ENCODE assay signal across 8 mouse cellular contexts in the genomic region with DNA sequence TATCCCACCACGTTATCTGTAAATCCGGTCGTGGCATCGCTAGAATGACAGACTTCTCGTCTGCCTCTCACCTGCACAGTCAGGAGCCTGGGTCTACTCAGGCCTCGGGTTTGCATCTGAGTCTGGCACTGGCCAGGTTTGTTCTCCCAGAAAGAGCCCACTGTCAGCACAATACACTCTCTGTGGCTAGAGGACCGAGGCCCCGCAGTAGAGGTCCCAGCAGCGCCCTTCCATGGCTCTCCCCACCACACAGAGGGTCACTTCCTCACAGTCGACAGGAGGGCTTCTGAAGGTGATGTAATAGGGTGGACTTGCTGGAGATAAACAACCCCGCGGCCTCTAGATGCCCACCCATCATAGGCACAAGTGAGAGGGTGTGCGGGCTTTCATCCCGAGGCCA. TPM values are rescaled to one million over a fixed set of nuclear protein-coding genes. Genes with fewer than 3 reads are reported as not detected.
DNase-seq lines count a peak whose midpoint lies in the region; ATAC-seq and TF ChIP-seq lines count a peak whose summit lies in the region.

No protein-coding gene starts in this region.

- no peaks in the 10 kb centered on the region for H3K9me3 ChIP-seq in forebrain, embryonic 10.5 days
- no peaks in the 10 kb centered on the region for H3K9me3 ChIP-seq in limb, embryonic 12.5 days

- H3K4me3 ChIP-seq in lung, adult 2 months (replicated peaks; ENCODE audit: extremely low read depth, low read depth, low read length), result peak overlapping the region; percentile 1
- H3K4me3 ChIP-seq in forebrain, embryonic 10.5 days, result peak overlapping the region; percentile 34
- H3K4me3 ChIP-seq in limb, embryonic 12.5 days (replicated peaks), result no peak overlapping the region
- H3K4me3 ChIP-seq in olfactory bulb, adult 2 months (ENCODE audit: insufficient read depth, low read depth, low read length), result peak overlapping the region; percentile 46

- no peaks in the 10 kb centered on the region for H3K27me3 ChIP-seq in forebrain, embryonic 10.5 days (ENCODE audit: poor library complexity, severe bottlenecking)
- H3K27me3 ChIP-seq in limb, embryonic 12.5 days, result no peaks in the 10 kb centered on the region; the same call in 1 of the 2 replicates

- peak overlapping the region; percentile 44 for H3K4me2 ChIP-seq in limb, embryonic 12.5 days

- peak overlapping the region; percentile 68 for H3K27ac ChIP-seq in forebrain, embryonic 10.5 days
- no peak overlapping the region for H3K27ac ChIP-seq in limb, embryonic 12.5 days
- H3K27ac ChIP-seq in olfactory bulb, adult 2 months (ENCODE audit: insufficient read depth, low read depth, low read length), result no peak overlapping the region; the same call in 1 of the 2 replicates

- no peaks in the 10 kb centered on the region for H3K36me3 ChIP-seq in forebrain, embryonic 10.5 days (replicated peaks)
- no peaks in the 10 kb centered on the region for H3K36me3 ChIP-seq in limb, embryonic 12.5 days

- DNase-seq in lung, adult 2 months, result no peak
- DNase-seq in lung, adult 18-20 months, result no peak
- no peak for DNase-seq in forebrain, embryonic 10.5 days (ENCODE audit: extremely low spot score, low spot score)
- no peak for DNase-seq in gastrocnemius, postnatal 4 days (ENCODE audit: low spot score in 2 of 2)
- no peak for DNase-seq in cerebellum, postnatal 10 days
- DNase-seq in kidney, postnatal 36 days, result no peak

- no peak for TF ChIP-seq POLR2A in lung, adult 2 months (IDR thresholded peaks at IDR 0.05; ENCODE audit: borderline replicate concordance, extremely low read depth, low read depth, low read length)
- no peak for TF ChIP-seq POLR2A in olfactory bulb, adult 2 months (IDR thresholded peaks at IDR 0.05; ENCODE audit: insufficient read depth, low read depth, low read length)

- no peak for TF ChIP-seq CTCF in lung, adult 2 months (IDR thresholded peaks at IDR 0.05; ENCODE audit: insufficient read depth, low read length)
- no peak for TF ChIP-seq CTCF in olfactory bulb, adult 2 months (IDR thresholded peaks at IDR 0.05; ENCODE audit: insufficient read depth, low read depth, low read length)

- WGBS in lung, adult 2 months, result 35% methylated on average over 14 of the region's 14 CpGs
- WGBS in forebrain, embryonic 10.5 days, result 59% methylated on average over 14 of the region's 14 CpGs
- 58% methylated on average over 14 of the region's 14 CpGs for WGBS in limb, embryonic 12.5 days
- WGBS in olfactory bulb, adult 2 months, result 42% methylated on average over 14 of the region's 14 CpGs

- H3K4me1 ChIP-seq in lung, adult 2 months (ENCODE audit: control insufficient read depth, insufficient read depth, low read length), result no peaks in the 10 kb centered on the region
- H3K4me1 ChIP-seq in forebrain, embryonic 10.5 days, result peaks cover 14% of the 10 kb centered on the region
- peaks cover 11% of the 10 kb centered on the region for H3K4me1 ChIP-seq in limb, embryonic 12.5 days (replicated peaks)
- H3K4me1 ChIP-seq in olfactory bulb, adult 2 months (ENCODE audit: control insufficient read depth, insufficient read depth, low read length), result peaks cover 12% of the 10 kb centered on the region

- ATAC-seq in limb, embryonic 12.5 days (ENCODE audit: insufficient number of reproducible peaks, insufficient read depth, low FRiP score, low TSS enrichment, low read depth), result no peak

- peak overlapping the region; percentile 40 for H3K9ac ChIP-seq in limb, embryonic 12.5 days (replicated peaks)

RNA-seq across cellular contexts. Expression of a gene that starts 7.3 kb away (rescaled TPM):
- polyA plus RNA-seq in lung, adult 2 months (2012; rRNA removed), result 28.2 and 29.8 TPM in 2 replicates
- polyA plus RNA-seq in forebrain, embryonic 10.5 days (2016; fragmentation: Nextera tagmentation; extraction: Ambion mirVana), result 65.4 and 73.4 TPM in 2 replicates
- polyA plus RNA-seq in limb, embryonic 12.5 days (2016; fragmentation: Nextera tagmentation; extraction: Ambion mirVana), result 54.7 and 57.3 TPM in 2 replicates
- polyA plus RNA-seq in olfactory bulb, adult 2 months (2012; ENCODE audit: insufficient read depth, insufficient read length, low replicate concordance, missing spikeins), result not detected in 2 replicates
- total RNA-seq in gastrocnemius, postnatal 4 days (2021), result 10 to 100 TPM; 20.2 to 22.8 TPM

RNA-seq across cellular contexts. Expression of a gene that starts 38.3 kb away (rescaled TPM):
- 8.5 and 12.5 TPM in 2 replicates for polyA plus RNA-seq in lung, adult 2 months (2012; rRNA removed)
- 36.5 and 37.6 TPM in 2 replicates for polyA plus RNA-seq in forebrain, embryonic 10.5 days (2016; fragmentation: Nextera tagmentation; extraction: Ambion mirVana)
- 41.7 and 42.5 TPM in 2 replicates for polyA plus RNA-seq in limb, embryonic 12.5 days (2016; fragmentation: Nextera tagmentation; extraction: Ambion mirVana)
- polyA plus RNA-seq in olfactory bulb, adult 2 months (2012; ENCODE audit: insufficient read depth, insufficient read length, low replicate concordance, missing spikeins), result not detected in 2 replicates
- total RNA-seq in gastrocnemius, postnatal 4 days (2021), result 10 to 100 TPM; 10.1 to 11.6 TPM

RNA-seq across cellular contexts. Expression of a gene that starts 44.5 kb away (rescaled TPM):
- polyA plus RNA-seq in lung, adult 2 months (2012; rRNA removed), result 2.2 and 3.8 TPM in 2 replicates
- 64.8 and 71.4 TPM in 2 replicates for polyA plus RNA-seq in forebrain, embryonic 10.5 days (2016; fragmentation: Nextera tagmentation; extraction: Ambion mirVana)
- polyA plus RNA-seq in limb, embryonic 12.5 days (2016; fragmentation: Nextera tagmentation; extraction: Ambion mirVana), result 50.5 and 52.1 TPM in 2 replicates
- not detected in 2 replicates for polyA plus RNA-seq in olfactory bulb, adult 2 months (2012; ENCODE audit: insufficient read depth, insufficient read length, low replicate concordance, missing spikeins)
- total RNA-seq in gastrocnemius, postnatal 4 days (2021), result 10 to 100 TPM; 11.4 to 11.7 TPM

Comparison
In these comparisons a context has a peak if more than half of its experiments do, and no peak if none do; other contexts are left out.
1. RNA of a gene that starts 7.3 kb away (polyA plus RNA-seq): 65.4 to 73.4 TPM in forebrain, embryonic 10.5 days, 54.7 to 57.3 TPM in limb, embryonic 12.5 days and 28.2 to 29.8 TPM in lung, adult 2 months; not detected in olfactory bulb, adult 2 months; every median in the first group is over 10 times any median in the second.
2. RNA of a gene that starts 44.5 kb away (polyA plus RNA-seq): 64.8 to 71.4 TPM in forebrain, embryonic 10.5 days and 50.5 to 52.1 TPM in limb, embryonic 12.5 days; 2.2 to 3.8 TPM in lung, adult 2 months and not detected in olfactory bulb, adult 2 months; every median in the first group is over 10 times any median in the second.